Mouse (Mus musculus): ENCODE results near the gene Slk.

Slk gene

GRCm38 (mm10) chr19:47579225-47579787 lies at the start of gene Slk:
Slk (plus strand) TSS chr19:47579678.
- no peak for DNase-seq (ENCODE audit: extremely low spot score, low read depth, low spot score)

DNA sequence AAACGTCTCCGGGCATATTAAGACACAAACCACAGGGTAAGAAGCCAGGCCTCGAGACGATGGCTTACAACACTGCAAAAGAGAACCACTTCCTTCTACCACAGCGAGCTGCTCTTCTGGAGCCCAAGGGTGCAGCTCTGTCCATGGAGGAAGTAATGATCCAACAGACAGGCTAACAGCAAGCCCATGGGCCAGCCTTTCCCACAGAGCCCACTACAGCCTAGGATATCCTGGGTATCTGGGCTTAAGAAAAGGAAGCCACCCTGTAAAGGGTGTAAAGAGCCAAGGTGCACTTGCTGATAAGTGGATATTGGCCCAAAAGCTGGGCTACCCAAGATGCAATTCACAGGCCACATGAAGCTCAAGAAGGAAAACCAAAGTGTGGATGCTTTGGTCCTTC lies 48.2 kb upstream of the Slk start:
- no peak for DNase-seq (ENCODE audit: extremely low spot score, low read depth, low spot score)

DNA sequence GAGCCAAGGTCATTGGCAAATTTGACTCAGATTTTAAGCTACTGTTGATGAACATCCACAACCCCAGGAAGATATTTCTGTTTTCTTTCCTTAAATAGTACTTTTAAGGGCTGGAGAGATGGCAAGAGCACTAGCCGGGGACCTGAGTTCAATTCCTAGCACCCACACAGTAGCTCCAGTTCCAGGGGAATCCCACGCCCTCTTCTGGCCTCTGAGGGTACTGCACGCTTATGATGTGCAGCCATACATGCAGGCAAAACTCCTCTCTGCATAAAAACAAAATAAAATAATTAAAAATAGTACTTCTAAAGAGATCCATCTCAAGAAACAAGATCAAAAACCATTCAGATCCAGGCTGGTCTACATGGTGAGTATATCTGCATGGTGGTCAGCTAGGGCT lies 47.0 kb upstream of the Slk start:
- no peak for DNase-seq (ENCODE audit: extremely low spot score, low read depth, low spot score)

GRCm38 (mm10) chr19:47534131-47534530 lies 45.3 kb upstream of the Slk start:
- no peak for DNase-seq (ENCODE audit: extremely low spot score, low read depth, low spot score)

- DNase-seq (ENCODE audit: extremely low spot score, low read depth, low spot score) = peak; percentile 82
Observed at GRCm38 (mm10) chr19:47536521-47537299, 42.8 kb upstream of the Slk start.

- no peak for DNase-seq (ENCODE audit: extremely low spot score, low read depth, low spot score)
Observed at GRCm38 (mm10) chr19:47537300-47537792, 42.1 kb upstream of the Slk start, which contains the start of gene Stn1. Stn1 (minus strand) TSS chr19:47537507.

DNA sequence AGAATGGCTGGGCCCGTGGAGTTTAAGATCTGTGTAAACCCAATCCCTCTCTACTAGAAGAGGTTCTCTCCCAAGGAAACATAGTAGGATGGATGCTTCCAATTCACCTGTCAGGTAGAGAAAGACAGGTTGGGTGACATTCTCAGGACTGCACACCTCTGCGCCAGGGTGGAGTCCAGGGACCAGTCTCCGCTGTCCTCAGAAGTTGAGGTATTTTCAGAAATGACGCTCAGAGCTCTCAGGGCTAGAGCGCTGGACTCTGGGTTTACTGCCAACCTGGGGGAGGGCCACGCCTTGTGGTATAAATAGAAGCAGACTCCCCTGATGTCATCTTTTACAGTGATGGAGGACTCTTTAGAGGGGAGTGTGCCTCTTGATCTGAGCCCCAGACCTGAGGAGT lies 41.6 kb upstream of the Slk start:
- DNase-seq (ENCODE audit: extremely low spot score, low read depth, low spot score) = no peak

- no peak for DNase-seq (ENCODE audit: extremely low spot score, low read depth, low spot score)
Observed at GRCm38 (mm10) chr19:47538801-47539200, 40.7 kb upstream of the Slk start.

- DNase-seq (ENCODE audit: extremely low spot score, low read depth, low spot score) = no peak
Observed at GRCm38 (mm10) chr19:47542441-47542840, 37.0 kb upstream of the Slk start.

DNA sequence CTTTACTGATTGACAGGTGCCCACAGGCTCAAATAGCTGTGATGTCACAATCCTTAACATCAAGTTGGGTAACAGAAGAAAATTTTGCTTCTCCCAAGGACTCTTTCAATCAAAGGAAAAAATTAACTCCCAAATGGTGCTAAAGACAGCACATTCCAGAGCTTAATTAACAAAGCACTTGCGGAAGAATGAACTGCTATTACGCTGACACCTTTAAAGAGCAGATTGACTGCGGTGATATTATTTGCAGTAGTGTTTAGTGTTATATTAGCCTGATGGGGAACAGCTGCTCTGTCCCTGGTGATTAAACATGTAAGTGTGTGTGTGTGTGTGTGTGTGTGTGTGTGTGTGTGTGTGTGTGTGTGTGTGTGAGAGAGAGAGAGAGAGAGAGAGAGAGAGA lies 34.4 kb upstream of the Slk start:
- no peak for DNase-seq (ENCODE audit: extremely low spot score, low read depth, low spot score)

DNA sequence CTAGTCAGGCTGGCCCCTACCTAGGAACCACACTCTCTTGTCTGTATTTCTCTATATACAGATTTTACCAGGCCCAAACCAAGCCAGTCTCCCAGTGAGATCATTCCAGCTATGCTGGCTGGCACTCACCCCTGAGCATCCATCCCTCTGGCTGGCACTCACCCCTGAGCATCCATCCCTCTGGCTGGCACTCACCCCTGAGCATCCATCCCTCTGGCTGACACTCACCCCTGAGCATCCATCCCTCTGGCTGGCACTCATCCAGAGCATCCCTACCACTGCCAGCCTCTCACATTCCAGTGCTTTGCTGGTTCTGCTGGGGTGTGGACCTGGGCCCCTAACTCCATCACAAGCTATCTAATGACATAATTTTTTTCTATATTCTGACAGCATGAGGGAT lies 34.0 kb upstream of the Slk start:
- no peak for DNase-seq (ENCODE audit: extremely low spot score, low read depth, low spot score)

DNA sequence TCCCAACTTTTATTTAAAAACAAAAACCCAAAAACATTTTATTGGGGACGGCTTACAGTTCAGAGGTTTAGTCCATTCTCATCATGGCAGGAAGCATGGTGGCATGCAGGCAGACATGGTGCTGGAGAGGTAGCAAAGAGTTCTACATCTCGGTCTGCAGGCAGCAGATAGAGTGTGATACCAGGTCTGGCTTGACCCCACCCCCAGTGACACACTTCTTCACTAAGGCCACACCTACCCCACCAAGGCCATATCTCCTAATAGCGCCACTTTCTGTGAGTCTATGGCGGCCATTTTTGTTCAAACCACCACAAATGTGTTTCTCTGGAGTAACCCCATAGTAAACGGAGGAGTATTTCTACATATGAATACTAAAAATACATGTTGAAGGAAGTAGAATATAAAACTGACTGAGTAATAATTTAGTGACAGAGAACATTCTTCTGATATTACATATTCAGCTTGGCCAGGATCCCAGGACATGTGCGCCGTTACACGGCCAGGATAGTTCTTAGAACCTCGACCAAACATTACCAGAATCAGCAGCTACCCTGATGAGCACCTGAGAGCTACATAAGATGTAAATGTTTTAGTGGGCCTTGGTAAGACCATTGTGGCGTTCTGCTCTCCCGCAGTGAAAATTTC lies 30.9 kb upstream of the Slk start:
- no peak for DNase-seq (ENCODE audit: extremely low spot score, low read depth, low spot score)

DNA sequence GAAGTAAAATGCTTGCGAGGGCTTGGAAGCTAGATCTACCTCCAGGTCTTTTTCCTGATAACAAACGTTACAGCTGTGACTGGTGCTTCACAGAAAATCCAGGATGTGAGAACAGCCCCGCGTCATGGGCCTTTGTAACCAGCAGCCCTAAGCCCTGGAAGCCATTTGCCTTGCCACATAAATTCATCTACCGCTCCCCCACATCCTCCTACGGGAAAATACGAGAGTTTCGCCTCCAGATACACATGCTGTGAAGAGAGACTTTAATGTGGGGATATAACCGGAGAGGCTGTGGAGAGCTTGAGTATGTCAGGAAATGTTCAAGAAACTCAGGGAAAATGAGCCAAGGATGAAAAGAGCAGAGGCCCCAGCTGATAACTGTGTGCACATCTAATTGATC lies 30.3 kb upstream of the Slk start:
- DNase-seq (ENCODE audit: extremely low spot score, low read depth, low spot score) = no peak

DNA sequence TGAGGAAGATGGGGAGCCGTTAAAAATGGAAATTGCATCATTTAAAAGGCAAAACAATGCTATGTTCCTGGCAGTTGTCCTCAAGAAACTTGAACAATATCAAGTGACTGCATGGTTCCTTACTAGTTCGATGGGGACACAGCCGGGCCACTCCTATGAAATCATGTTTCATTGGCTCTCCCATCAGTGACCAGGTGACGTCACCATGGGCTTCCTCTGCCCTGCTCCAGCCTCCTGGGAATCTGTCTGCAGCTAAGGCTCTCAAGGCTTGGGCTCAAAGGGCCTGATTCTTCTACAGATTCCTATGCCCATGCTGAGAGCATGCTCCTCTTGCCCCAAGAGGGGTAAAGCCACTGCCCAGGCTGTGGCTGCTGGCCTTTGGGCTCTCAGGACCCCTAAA lies 29.9 kb upstream of the Slk start:
- DNase-seq (ENCODE audit: extremely low spot score, low read depth, low spot score) = no peak

- no peak for DNase-seq (ENCODE audit: extremely low spot score, low read depth, low spot score)
Observed at GRCm38 (mm10) chr19:47559145-47559544, 20.3 kb upstream of the Slk start.

GRCm38 (mm10) chr19:47559751-47560512 lies 19.5 kb upstream of the Slk start:
- no peak for DNase-seq (ENCODE audit: extremely low spot score, low read depth, low spot score)

GRCm38 (mm10) chr19:47560544-47561161 lies 18.8 kb upstream of the Slk start:
- DNase-seq (ENCODE audit: extremely low spot score, low read depth, low spot score) = no peak

GRCm38 (mm10) chr19:47561996-47562441 lies 17.5 kb upstream of the Slk start:
- no peak for DNase-seq (ENCODE audit: extremely low spot score, low read depth, low spot score)

DNA sequence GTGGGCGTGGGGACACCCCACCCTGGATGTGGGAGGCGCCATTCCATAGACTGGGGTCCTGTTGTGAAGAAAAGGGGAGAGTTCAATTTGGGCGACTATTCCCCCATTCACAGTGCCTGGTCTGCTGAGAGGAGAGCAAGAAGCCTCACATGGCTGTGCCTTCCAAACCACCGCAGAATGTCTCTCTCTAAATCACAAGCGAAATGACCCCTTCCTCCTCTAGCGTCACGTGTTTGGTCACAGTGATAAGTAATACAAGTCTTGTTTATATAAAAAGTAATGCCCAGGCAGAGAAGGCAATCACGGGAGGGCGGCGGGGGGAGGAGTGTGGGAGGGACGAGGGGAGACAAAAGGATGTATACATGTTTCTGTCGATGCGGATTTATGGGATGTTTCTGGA lies 15.8 kb upstream of the Slk start:
- no peak for DNase-seq (ENCODE audit: extremely low spot score, low read depth, low spot score)

DNA sequence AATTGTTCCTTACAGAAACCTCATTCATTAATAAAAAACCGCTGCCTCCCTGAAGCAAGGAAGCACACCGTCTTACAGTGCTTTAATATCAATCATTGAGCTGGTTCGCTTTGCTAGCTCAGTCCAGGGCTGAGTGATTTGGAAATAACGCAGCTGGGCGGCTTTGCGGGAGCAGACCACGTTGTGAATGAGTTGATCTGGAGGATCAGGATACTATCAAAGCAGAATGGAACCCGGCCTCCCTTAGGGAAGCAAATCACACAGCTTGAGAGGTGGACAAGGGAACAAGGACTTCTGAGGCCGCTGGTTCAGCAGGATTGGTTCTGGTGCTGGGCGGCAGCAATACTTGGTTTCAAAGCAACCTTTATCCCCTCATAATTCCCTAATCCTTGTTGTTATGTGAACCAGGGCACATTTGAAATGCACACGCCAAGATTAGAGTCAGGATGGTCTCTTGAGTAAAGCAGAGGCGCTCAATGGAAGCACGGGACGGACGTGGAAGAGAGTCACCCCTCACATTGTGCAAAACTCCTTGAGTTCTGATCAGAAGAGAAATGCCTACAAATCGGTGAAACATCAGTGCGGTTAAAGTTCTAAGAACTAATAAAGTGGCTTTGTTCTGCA lies 14.3 kb upstream of the Slk start:
- no peak for DNase-seq (ENCODE audit: extremely low spot score, low read depth, low spot score)

Data from hindlimb bud, embryonic 11.5 days (tissue).